Mouse (Mus musculus) fat pad, adult 2 months (tissue): ENCODE measurements around the gene Evi5.

Source experiments
- DNase-seq: peaks from one replicate; pipeline ENCODE4 v3.0.0-alpha.2; 2011; ENCODE audit warnings: low read depth, low spot score; ENCODE audit errors: extremely low read depth

Evi5 gene

GRCm38 (mm10) chr5:107873330-107873729 lies 1.6 kb downstream of the Evi5 start:
- DNase-seq = no peak

GRCm38 (mm10) chr5:107869701-107870100 lies 5.2 kb downstream of the Evi5 start:
- no peak for DNase-seq

- DNase-seq = no peak
Observed at GRCm38 (mm10) chr5:107868905-107869424, 5.9 kb downstream of the Evi5 start.

- DNase-seq = no peak
Observed at GRCm38 (mm10) chr5:107867970-107868904, 6.7 kb downstream of the Evi5 start.

GRCm38 (mm10) chr5:107866127-107867126 lies 8.5 kb downstream of the Evi5 start:
- peak; percentile 66 for DNase-seq

GRCm38 (mm10) chr5:107863971-107864370 lies 10.9 kb downstream of the Evi5 start:
- DNase-seq = no peak

- DNase-seq = no peak
Observed at GRCm38 (mm10) chr5:107858963-107859362, 15.9 kb downstream of the Evi5 start.

DNA sequence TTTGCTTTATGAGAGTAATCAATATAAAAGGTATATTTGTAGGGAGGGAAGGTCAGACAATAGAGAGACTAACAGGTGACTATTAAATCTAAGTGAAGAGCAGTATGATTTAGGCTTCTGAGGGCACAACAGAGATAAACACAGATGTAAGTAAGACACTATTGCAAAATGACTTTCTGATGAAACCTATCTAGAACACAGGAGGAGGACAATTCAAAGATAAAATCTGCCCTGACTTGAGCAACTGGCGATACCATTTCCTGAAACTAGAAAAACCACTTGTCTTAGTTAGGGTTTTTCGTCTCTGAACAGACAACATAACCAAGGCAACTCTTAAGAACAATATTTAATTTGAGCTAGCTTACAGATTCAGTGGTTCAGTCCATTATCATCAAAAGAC lies 19.4 kb downstream of the Evi5 start:
- DNase-seq = peak; percentile 64

- DNase-seq = no peak
Observed at GRCm38 (mm10) chr5:107854556-107854955, 20.4 kb downstream of the Evi5 start.

DNA sequence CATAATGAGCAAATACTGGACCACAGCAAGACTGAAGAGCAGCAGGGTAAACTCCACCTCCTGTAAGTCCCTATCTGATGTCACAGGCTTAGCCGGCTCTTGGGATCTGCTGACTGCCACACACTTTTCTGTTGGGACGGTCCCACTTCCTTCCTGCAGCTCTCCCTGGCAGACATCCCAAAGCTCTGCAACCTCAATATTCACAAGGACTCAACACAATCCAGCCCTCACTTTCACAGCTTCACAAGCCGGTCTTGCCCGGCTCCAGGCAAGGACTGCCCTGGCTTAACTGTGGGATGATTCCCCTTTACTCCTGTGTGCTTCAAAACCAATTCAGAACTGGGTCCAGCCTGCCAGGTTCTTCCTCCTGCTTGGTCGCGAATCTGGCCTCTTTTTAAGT lies 21.1 kb downstream of the Evi5 start:
- DNase-seq = peak; percentile 39

DNA sequence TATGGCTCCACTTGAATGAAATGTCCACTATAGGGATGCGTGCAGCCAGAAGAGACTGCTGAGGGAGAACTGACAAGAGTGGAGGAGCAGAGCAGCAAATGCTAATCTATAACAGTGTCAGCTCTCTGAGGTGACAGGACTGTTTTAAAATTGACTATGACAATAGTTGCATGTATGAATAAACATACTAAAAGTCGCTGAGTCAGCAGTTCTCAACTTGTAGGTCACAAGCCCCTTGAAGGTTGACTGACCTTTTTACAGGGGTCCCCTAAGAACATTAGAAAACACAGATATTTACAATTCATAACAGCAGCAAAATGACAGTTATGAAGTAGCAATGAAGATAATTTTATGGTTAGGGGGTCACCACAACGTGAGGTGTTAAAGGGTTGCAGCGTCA lies 25.9 kb downstream of the Evi5 start:
- DNase-seq = no peak

DNA sequence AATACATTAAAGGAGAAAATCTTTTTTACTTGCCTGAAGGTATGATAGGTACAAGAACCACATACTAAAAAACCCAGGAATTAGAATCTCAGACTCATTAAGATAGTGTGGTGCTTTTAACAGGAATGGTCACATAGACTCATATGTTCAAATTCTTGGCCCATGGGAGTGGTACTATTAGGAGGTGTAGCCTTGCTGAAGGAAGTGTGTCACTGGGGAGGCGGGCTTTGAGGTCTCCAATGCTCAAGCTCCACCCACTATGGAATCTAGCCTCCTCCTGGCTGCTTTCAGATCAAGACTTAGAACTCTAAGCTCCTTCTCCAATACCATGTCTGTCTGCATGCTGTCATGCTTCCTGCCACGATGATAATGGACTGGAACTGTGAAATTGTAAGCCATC lies 27.1 kb downstream of the Evi5 start:
- no peak for DNase-seq

DNA sequence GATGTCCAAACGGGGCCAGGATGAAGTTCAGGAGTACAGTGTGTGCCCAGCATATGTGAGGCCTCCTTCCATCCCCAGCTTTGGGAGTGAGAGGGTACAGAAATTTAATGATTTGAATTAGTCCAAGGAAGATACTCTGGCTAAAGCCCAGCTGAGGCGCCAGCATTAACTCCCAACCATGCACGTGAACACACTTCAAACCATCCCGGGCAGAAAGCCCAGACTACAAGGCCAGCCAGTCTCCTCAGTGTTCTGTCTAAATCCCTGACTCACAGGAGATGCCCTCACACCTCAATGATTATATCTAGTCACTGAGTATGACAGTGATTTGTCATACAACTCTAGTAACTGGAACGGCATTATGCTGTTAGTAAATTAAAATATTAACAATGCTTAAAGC lies 27.6 kb downstream of the Evi5 start:
- peak; percentile 51 for DNase-seq

GRCm38 (mm10) chr5:107840549-107841238 lies 34.2 kb downstream of the Evi5 start:
- no peak for DNase-seq

GRCm38 (mm10) chr5:107838891-107839644 lies 35.8 kb downstream of the Evi5 start:
- DNase-seq = no peak

DNA sequence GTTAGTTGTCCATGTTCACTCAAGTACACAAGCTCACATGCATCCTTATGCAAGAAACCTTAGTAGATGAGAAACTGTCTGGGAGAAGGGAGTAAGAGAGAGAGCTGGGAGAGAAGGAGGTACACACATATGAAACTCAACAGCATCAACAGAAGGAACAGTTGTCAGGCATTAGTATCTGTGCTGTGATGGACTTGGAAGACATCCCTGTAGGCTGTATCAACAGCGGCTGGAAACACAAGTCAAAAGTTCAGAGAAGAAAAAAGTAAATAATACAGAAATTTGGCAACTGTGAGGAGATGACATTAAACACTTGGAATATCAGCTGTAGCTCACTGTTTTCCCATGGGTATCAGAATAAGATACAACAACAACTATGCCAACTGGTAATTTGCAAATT lies 40.6 kb downstream of the Evi5 start:
- no peak for DNase-seq

DNA sequence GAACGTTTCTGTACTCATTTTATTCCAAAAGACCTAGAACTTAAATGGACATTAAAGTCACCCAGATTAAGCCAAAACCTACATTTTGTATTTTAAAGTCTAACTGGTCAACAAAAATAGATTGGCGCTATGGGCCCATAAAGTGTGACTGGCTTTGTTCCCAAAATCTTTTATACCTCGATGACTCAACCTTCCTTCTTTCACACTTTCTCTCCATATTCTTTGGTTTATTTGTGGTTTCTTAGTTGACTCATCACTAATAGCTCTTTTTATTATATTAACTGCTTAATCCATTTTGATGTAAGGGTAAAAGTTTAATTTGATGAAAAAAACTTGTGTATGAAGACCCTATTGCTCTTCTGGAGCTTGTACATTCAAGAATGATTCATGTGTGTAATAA lies 43.6 kb downstream of the Evi5 start:
- DNase-seq = no peak

DNA sequence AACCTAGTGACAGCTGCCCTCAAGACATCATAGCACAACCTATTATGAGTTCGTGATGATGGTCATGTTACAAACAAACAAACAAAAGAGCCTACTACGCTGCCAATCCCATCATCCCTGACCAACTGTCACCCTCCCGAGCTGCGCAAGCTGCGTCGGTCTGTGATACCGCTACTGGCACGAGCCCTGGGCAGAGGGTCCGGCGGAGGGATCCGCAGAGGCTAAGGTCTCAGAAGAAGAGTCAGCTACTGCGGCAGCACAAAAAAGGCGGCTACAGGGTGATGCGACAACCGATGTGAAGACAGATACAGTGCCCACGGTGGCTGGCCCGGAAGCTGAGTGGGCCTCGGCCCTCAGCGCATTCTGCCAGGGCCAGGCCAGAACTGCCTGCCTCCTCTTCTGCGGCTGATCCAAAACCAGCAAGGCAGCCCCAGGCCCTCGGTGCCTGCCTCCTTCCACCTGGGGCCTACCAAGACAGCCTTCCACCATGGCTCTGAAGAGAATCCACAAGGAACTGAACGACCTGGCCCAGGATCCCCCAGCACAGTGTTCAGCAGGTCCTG lies 44.8 kb downstream of the Evi5 start, which contains the start of gene Ube2d2b:
Gene Ube2d2b, plus strand, starts transcription at position 102 of the 563 bp plus-strand sequence.
- DNase-seq = no peak

GRCm38 (mm10) chr5:107822521-107822920 lies 52.4 kb downstream of the Evi5 start:
- DNase-seq = no peak

DNA sequence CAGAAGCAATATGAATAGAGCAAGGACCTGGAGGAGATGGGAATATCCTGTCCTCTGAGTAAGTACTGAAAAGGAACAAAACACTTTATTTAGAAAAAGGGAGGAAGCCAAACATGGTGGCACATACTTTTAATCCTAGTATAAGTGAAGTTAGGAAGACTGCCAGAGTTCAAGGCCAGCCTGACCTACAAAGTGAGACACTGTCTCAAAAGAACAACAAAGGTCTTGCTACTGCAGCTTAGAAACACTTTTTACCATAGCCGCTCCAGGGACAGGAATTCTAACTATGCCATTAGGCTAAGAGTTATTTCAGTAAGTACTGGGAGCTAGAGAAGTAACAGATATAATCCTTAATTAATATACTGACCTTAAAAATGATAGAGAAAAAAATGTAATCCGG lies 60.3 kb downstream of the Evi5 start:
- no peak for DNase-seq
